Mouse (Mus musculus): ENCODE measurements around the gene Cpne7. TPM values are rescaled to one million over a fixed set of nuclear protein-coding genes. Genes with fewer than 3 reads are reported as not detected.
A peak's percentile ranks its signal among the peaks of the same experiment; 100 is the strongest.

Cpne7 gene
- polyA plus RNA-seq, 1 experiment, result not detected

- no peaks in the 10 kb centered on the region for H3K4me1 ChIP-seq (ENCODE audit: control insufficient read depth, insufficient read depth, insufficient read length, low read length)
- H3K4me3 ChIP-seq (ENCODE audit: insufficient read depth, low read depth, low read length), result no peak overlapping the region
- H3K27ac ChIP-seq (replicated peaks; ENCODE audit: low read depth, low read length), result no peak overlapping the region
These were observed 18.2 kb downstream of the Cpne7 start for GRCm38 (mm10) chr8:123135406-123135805.

GRCm38 (mm10) chr8:123135806-123136205 is 18.6 kb downstream of the Cpne7 start:
- H3K4me1 ChIP-seq (ENCODE audit: control insufficient read depth, insufficient read depth, insufficient read length, low read length), result no peaks in the 10 kb centered on the region
- H3K4me3 ChIP-seq (ENCODE audit: insufficient read depth, low read depth, low read length), result no peak overlapping the region
- no peak overlapping the region for H3K27ac ChIP-seq (replicated peaks; ENCODE audit: low read depth, low read length)

- Histone ChIP-seq H3K4me1 (ENCODE audit: control insufficient read depth, insufficient read depth, insufficient read length, low read length) (no peaks in the 10 kb centered on the region), H3K27ac (replicated peaks; ENCODE audit: low read depth, low read length) (no peak overlapping the region)
These were observed 19.1 kb downstream of the Cpne7 start for GRCm38 (mm10) chr8:123136287-123136686.

GRCm38 (mm10) chr8:123137645-123138077 is 20.5 kb downstream of the Cpne7 start:
- Histone ChIP-seq H3K4me1 (ENCODE audit: control insufficient read depth, insufficient read depth, insufficient read length, low read length) (peaks cover 3% of the 10 kb centered on the region; the same call in 1 of the 2 replicates), H3K27ac (replicated peaks; ENCODE audit: low read depth, low read length) (no peak overlapping the region), H3K4me3 (ENCODE audit: insufficient read depth, low read depth, low read length) (no peak overlapping the region)

More at GRCm38 (mm10) chr8:123136287-123136686, 19.1 kb downstream of the Cpne7 start:
- H3K4me3 ChIP-seq (ENCODE audit: insufficient read depth, low read depth, low read length), result no peak overlapping the region

- no peak overlapping the region for H3K4me3 ChIP-seq (ENCODE audit: insufficient read depth, low read depth, low read length)
- H3K4me1 ChIP-seq (ENCODE audit: control insufficient read depth, insufficient read depth, insufficient read length, low read length), result peaks cover 3% of the 10 kb centered on the region; the same call in 1 of the 2 replicates
- H3K27ac ChIP-seq (replicated peaks; ENCODE audit: low read depth, low read length), result no peak overlapping the region
These were observed 21.6 kb downstream of the Cpne7 start for GRCm38 (mm10) chr8:123138741-123139140.

GRCm38 (mm10) chr8:123141741-123142462 is 24.7 kb downstream of the Cpne7 start:
- Histone ChIP-seq H3K4me1 (ENCODE audit: control insufficient read depth, insufficient read depth, insufficient read length, low read length) (peaks cover 3% of the 10 kb centered on the region; the same call in 1 of the 2 replicates), H3K4me3 (ENCODE audit: insufficient read depth, low read depth, low read length) (no peak overlapping the region), H3K27ac (replicated peaks; ENCODE audit: low read depth, low read length) (peak overlapping the region; percentile 53)

- Histone ChIP-seq H3K27ac (replicated peaks; ENCODE audit: low read depth, low read length) (no peak overlapping the region), H3K4me1 (ENCODE audit: control insufficient read depth, insufficient read depth, insufficient read length, low read length) (peaks cover 3% of the 10 kb centered on the region; the same call in 1 of the 2 replicates), H3K4me3 (ENCODE audit: insufficient read depth, low read depth, low read length) (no peak overlapping the region)
These were observed 28.1 kb downstream of the Cpne7 start for GRCm38 (mm10) chr8:123145279-123145678.

GRCm38 (mm10) chr8:123146390-123146789 is 29.2 kb downstream of the Cpne7 start:
- H3K27ac ChIP-seq (replicated peaks; ENCODE audit: low read depth, low read length), result 0 out of 2 replicates have a peak overlapping the region, but pooled peaks have one; percentile 8
- H3K4me3 ChIP-seq (ENCODE audit: insufficient read depth, low read depth, low read length), result no peak overlapping the region
- H3K4me1 ChIP-seq (ENCODE audit: control insufficient read depth, insufficient read depth, insufficient read length, low read length), result peaks cover 5% of the 10 kb centered on the region

GRCm38 (mm10) chr8:123150737-123151171 is 33.6 kb downstream of the Cpne7 start:
- Histone ChIP-seq H3K27ac (replicated peaks; ENCODE audit: low read depth, low read length) (no peak overlapping the region), H3K4me3 (ENCODE audit: insufficient read depth, low read depth, low read length) (no peak overlapping the region), H3K4me1 (ENCODE audit: control insufficient read depth, insufficient read depth, insufficient read length, low read length) (peaks cover 2% of the 10 kb centered on the region; the same call in 1 of the 2 replicates)

GRCm38 (mm10) chr8:123155177-123155576 is 38.0 kb downstream of the Cpne7 start:
- no peak overlapping the region for H3K4me3 ChIP-seq (ENCODE audit: insufficient read depth, low read depth, low read length)
- peaks cover 8% of the 10 kb centered on the region for H3K4me1 ChIP-seq (ENCODE audit: control insufficient read depth, insufficient read depth, insufficient read length, low read length)
- no peak overlapping the region for H3K27ac ChIP-seq (replicated peaks; ENCODE audit: low read depth, low read length)

GRCm38 (mm10) chr8:123156070-123156773 is 39.0 kb downstream of the Cpne7 start:
- Histone ChIP-seq H3K27ac (replicated peaks; ENCODE audit: low read depth, low read length) (no peak overlapping the region), H3K4me1 (ENCODE audit: control insufficient read depth, insufficient read depth, insufficient read length, low read length) (peaks cover 5% of the 10 kb centered on the region; the same call in 1 of the 2 replicates), H3K4me3 (ENCODE audit: insufficient read depth, low read depth, low read length) (no peak overlapping the region)

- H3K27ac ChIP-seq (replicated peaks; ENCODE audit: low read depth, low read length), result no peak within 1 kb of the TSS
- no peak within 1 kb of the TSS for H3K4me3 ChIP-seq (ENCODE audit: insufficient read depth, low read depth, low read length)
- peaks cover 5% of the 10 kb centered on the region; the same call in 1 of the 2 replicates for H3K4me1 ChIP-seq (ENCODE audit: control insufficient read depth, insufficient read depth, insufficient read length, low read length)
These were observed 40.8 kb downstream of the Cpne7 start, which contains the start of gene Sult5a1 for GRCm38 (mm10) chr8:123157888-123158465. Sult5a1 (minus strand) TSS chr8:123158315.

GRCm38 (mm10) chr8:123181391-123181790 is 64.2 kb downstream of the Cpne7 start:
- Histone ChIP-seq H3K4me3 (ENCODE audit: insufficient read depth, low read depth, low read length) (peak overlapping the region; percentile 51), H3K27ac (replicated peaks; ENCODE audit: low read depth, low read length) (peak overlapping the region; percentile 90), H3K4me1 (ENCODE audit: control insufficient read depth, insufficient read depth, insufficient read length, low read length) (peaks cover 5% of the 10 kb centered on the region)
